Comparison of ENCODE assay signal across 16 mouse cellular contexts in the genomic region with DNA sequence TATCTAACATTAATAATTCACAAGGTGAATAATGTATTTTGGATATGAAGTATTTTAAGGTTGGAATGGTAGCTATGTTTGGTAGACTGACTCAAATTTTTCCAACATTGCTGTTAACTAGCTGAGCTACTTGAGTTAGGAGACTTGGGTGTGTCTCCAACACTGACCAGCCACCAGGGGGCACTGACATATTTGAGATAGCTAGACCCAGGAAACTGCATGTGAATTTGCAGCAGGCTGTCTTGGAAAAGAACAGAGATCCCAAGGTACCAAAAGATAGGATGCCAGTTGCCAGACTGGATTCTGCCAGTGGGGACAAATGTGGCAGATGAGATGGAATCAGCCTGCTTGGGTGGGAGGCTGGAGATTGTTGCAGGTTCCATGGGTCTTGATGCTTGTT. TPM values are rescaled to one million over a fixed set of nuclear protein-coding genes. Genes with fewer than 3 reads are reported as not detected.
DNase-seq lines count a peak whose midpoint lies in the region; ATAC-seq and TF ChIP-seq lines count a peak whose summit lies in the region.
"Not testable (repeated sequence)": the region's sequence is repeated elsewhere in the genome, so short reads cannot be mapped to it uniquely, and the experiment has no call there.
"Had no signal": no experiment of that assay in that cellular context is flagged by ENCODE, and none has a peak within 500 bp of the region (broad histone marks: within the 10 kb centered on the region; RNA-seq: fewer than 3 reads in every experiment).

No protein-coding gene starts in this region.

- H3K27ac ChIP-seq in lung, postnatal 0 days (ENCODE audit: low read length); midbrain, postnatal 0 days (ENCODE audit: low read depth, low read length): not testable (repeated sequence)

- not testable (repeated sequence) for H3K9me3 ChIP-seq in lung, postnatal 0 days (ENCODE audit: low read length); midbrain, postnatal 0 days (ENCODE audit: low read length)

- DNase-seq in adrenal gland, adult (ENCODE audit: inconsistent age in 2 of 2, low spot score in 1 of 2) = peak; percentile 39 to 72
- peak; percentile 5 for DNase-seq in embryo, embryonic 10 days (ENCODE audit: low spot score)
- peak; percentile 6 for DNase-seq in gastrocnemius, adult 18-20 months (ENCODE audit: low spot score)
- DNase-seq in heart, postnatal 4 days = peak; percentile 50
- peak; percentile 53 for DNase-seq in kidney, postnatal 14 days
- DNase-seq in lung, postnatal 0 days (ENCODE audit: low spot score) = peak; percentile 27
- DNase-seq in midbrain, postnatal 0 days (ENCODE audit: low spot score) = not testable (repeated sequence)

- peak; percentile 58 for TF ChIP-seq CTCF in lung, postnatal 0 days (IDR thresholded peaks at IDR 0.05)
- TF ChIP-seq CTCF in midbrain, postnatal 0 days (IDR thresholded peaks at IDR 0.05) = peak; percentile 24

- ATAC-seq in lung, postnatal 0 days; midbrain, postnatal 0 days (ENCODE audit: low FRiP score): not testable (repeated sequence)

- H3K4me3 ChIP-seq in lung, postnatal 0 days (ENCODE audit: low read depth, low read length); midbrain, postnatal 0 days (ENCODE audit: low read depth, low read length): not testable (repeated sequence)

- H3K9ac ChIP-seq in lung, postnatal 0 days (replicated peaks; ENCODE audit: low read depth); midbrain, postnatal 0 days (replicated peaks; ENCODE audit: low read length, poor library complexity, severe bottlenecking): not testable (repeated sequence)

- H3K4me2 ChIP-seq in lung, postnatal 0 days (replicated peaks; ENCODE audit: low read depth, low read length); midbrain, postnatal 0 days (ENCODE audit: low read depth, low read length, poor library complexity, severe bottlenecking): not testable (repeated sequence)

- TF ChIP-seq EP300 in lung, postnatal 0 days (IDR thresholded peaks at IDR 0.05) = not testable (repeated sequence)

- H3K27me3 ChIP-seq in lung, postnatal 0 days (replicated peaks; ENCODE audit: insufficient read depth, low read length); midbrain, postnatal 0 days (ENCODE audit: insufficient read depth, low read length): not testable (repeated sequence)

- not testable (repeated sequence) for H3K36me3 ChIP-seq in lung, postnatal 0 days (ENCODE audit: insufficient read depth, low read length); midbrain, postnatal 0 days (ENCODE audit: insufficient read depth, low read length)

- H3K4me1 ChIP-seq in lung, postnatal 0 days (ENCODE audit: insufficient read depth, low read depth, low read length); midbrain, postnatal 0 days (ENCODE audit: insufficient read depth, low read length): not testable (repeated sequence)

RNA-seq across cellular contexts. Expression of a gene that starts 19.9 kb away (rescaled TPM):
- under 1 TPM in 1 of 2 experiments, not detected in 1; 0.12 TPM for total RNA-seq in gastrocnemius, adult 18-20 months (2021)
- not detected for total RNA-seq in heart, postnatal 4 days (2021)
- polyA plus RNA-seq in lung, postnatal 0 days (2015; fragmentation: Nextera tagmentation; extraction: Ambion mirVana) = 0.06 and 0.07 TPM in 2 replicates
- total RNA-seq in midbrain, postnatal 0 days (2014; rRNA removed) = not detected in 2 replicates
- not detected in 2 replicates for polyA plus RNA-seq in midbrain, postnatal 0 days (2015; fragmentation: Nextera tagmentation; extraction: Ambion mirVana)
- total RNA-seq: G1E had no signal
- polyA plus RNA-seq: embryonic facial prominence, embryonic 10.5 days; forebrain, embryonic 13.5 days; G1E; hindbrain, embryonic 10.5 days; kidney, embryonic 14.5 days; limb, embryonic 15.5 days; macrophage; small intestine, adult 2 months had no signal

RNA-seq across cellular contexts. Expression of a gene that starts 23.6 kb away (rescaled TPM):
- not detected for total RNA-seq in gastrocnemius, adult 18-20 months (2021)
- not detected for total RNA-seq in heart, postnatal 4 days (2021)
- polyA plus RNA-seq in lung, postnatal 0 days (2015; fragmentation: Nextera tagmentation; extraction: Ambion mirVana) = not detected in 2 replicates
- not detected in 2 replicates for total RNA-seq in midbrain, postnatal 0 days (2014; rRNA removed)
- polyA plus RNA-seq in midbrain, postnatal 0 days (2015; fragmentation: Nextera tagmentation; extraction: Ambion mirVana) = not detected in 2 replicates
- total RNA-seq: G1E; gastrocnemius, postnatal 36 days had no signal
- polyA plus RNA-seq: embryonic facial prominence, embryonic 10.5 days; forebrain, embryonic 13.5 days; G1E; hindbrain, embryonic 10.5 days; limb, embryonic 15.5 days; macrophage; small intestine, adult 2 months had no signal

RNA-seq across cellular contexts. Expression of a gene that starts 42.0 kb away (rescaled TPM):
- under 1 TPM in 1 of 2 experiments, not detected in 1; 0.19 TPM for total RNA-seq in gastrocnemius, adult 18-20 months (2021)
- total RNA-seq in heart, postnatal 4 days (2021) = under 1 TPM in 1 of 2 experiments, not detected in 1; 0.12 TPM
- 0.07 TPM in 1 of 2 replicates, not detected in the other for polyA plus RNA-seq in lung, postnatal 0 days (2015; fragmentation: Nextera tagmentation; extraction: Ambion mirVana)
- not detected in 2 replicates for total RNA-seq in midbrain, postnatal 0 days (2014; rRNA removed)
- not detected in 2 replicates for polyA plus RNA-seq in midbrain, postnatal 0 days (2015; fragmentation: Nextera tagmentation; extraction: Ambion mirVana)
- polyA plus RNA-seq: embryonic facial prominence, embryonic 10.5 days; forebrain, embryonic 13.5 days; G1E; hindbrain, embryonic 10.5 days; limb, embryonic 15.5 days; macrophage; small intestine, adult 2 months had no signal
